Mouse (Mus musculus): ENCODE results near the gene Ctu2.

- no peak for TF ChIP-seq CTCF (conservative IDR thresholded peaks at IDR 0.05; ENCODE audit: low read length)
- no peak for TF ChIP-seq POU5F1 (IDR thresholded peaks at IDR 0.05; ENCODE audit: borderline replicate concordance, low read length)
These were observed 6.5 kb downstream of the Ctu2 start for GRCm38 (mm10) chr8:122482448-122482847.
